Mouse (Mus musculus): ENCODE measurements around the gene Dgat2. TPM values are rescaled to one million over a fixed set of nuclear protein-coding genes. Genes with fewer than 3 reads are reported as not detected.

Gene Dgat2
- polyA plus RNA-seq, 1 experiment: 2.1 TPM

DNA sequence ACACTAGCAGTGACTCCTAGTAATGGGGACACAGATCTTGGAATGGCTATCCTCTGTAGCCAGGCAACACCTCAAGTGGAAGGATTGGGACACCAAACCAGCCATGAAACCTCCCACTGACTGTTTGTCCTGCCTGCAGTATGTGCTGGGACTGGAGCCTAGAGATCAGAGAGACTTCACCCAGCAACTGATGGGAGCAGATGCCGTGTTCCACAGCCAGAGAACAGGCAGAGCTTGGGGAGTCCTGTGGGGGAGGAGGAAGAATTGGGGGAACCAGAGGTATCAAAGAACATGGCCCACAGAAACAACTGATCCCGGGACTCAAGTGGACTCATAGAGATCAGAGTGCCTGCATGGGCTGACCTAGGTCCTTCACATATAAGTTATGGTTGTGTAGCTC is 31.2 kb upstream of the Dgat2 start:
- Histone ChIP-seq H3K27me3 (ENCODE audit: control insufficient read depth, insufficient read depth, low read length, poor library complexity, severe bottlenecking) (no peaks in the 10 kb centered on the region), H3K4me1 (ENCODE audit: control insufficient read depth, insufficient read depth, low read length) (no peaks in the 10 kb centered on the region), H3K27ac (ENCODE audit: insufficient read depth, low read length) (no peak overlapping the region), H3K36me3 (ENCODE audit: control insufficient read depth, insufficient read depth, low read length, poor library complexity, severe bottlenecking) (no peaks in the 10 kb centered on the region), H3K4me3 (ENCODE audit: low read depth, low read length) (no peak overlapping the region), H3K9ac (ENCODE audit: low read depth, poor library complexity, severe bottlenecking) (no peak overlapping the region), H3K9me3 (replicated peaks; ENCODE audit: control insufficient read depth, insufficient read depth, low read length, poor library complexity, severe bottlenecking) (no peaks in the 10 kb centered on the region)
- no peak for TF ChIP-seq EP300 (IDR thresholded peaks at IDR 0.05; ENCODE audit: insufficient read depth, low read depth, low read length)

DNA sequence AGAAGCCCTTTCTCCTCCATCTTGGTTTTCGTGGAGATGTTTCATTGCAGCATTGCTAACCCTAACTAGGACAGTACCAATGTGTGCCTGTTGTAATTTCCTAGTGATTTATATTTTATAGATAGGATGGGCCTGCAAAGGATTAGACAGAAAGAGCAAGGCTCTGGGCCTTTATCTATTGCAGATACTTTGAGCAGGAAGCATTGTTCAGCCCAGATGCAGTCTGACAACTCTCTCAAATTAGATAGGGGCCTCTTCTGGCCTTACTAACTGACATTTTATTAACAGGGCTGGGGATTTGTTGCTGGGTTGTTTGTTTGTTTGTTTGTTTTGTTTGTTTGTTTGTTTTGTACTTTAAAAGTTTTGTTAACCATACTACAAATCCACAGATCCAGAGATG is 30.5 kb upstream of the Dgat2 start:
- TF ChIP-seq EP300 (IDR thresholded peaks at IDR 0.05; ENCODE audit: insufficient read depth, low read depth, low read length) (no peak), CTCF (IDR thresholded peaks at IDR 0.05; ENCODE audit: low read depth, low read length) (no peak), POLR2A (IDR thresholded peaks at IDR 0.05; ENCODE audit: insufficient read depth, low read length) (no peak)
- H3K4me3 ChIP-seq (ENCODE audit: low read depth, low read length): no peak overlapping the region
- H3K36me3 ChIP-seq (ENCODE audit: control insufficient read depth, insufficient read depth, low read length, poor library complexity, severe bottlenecking): no peaks in the 10 kb centered on the region
- H3K27me3 ChIP-seq (ENCODE audit: control insufficient read depth, insufficient read depth, low read length, poor library complexity, severe bottlenecking): no peaks in the 10 kb centered on the region
- H3K9ac ChIP-seq (ENCODE audit: low read depth, poor library complexity, severe bottlenecking): no peak overlapping the region
- no peak overlapping the region for H3K27ac ChIP-seq (ENCODE audit: insufficient read depth, low read length)
- no peaks in the 10 kb centered on the region for H3K9me3 ChIP-seq (replicated peaks; ENCODE audit: control insufficient read depth, insufficient read depth, low read length, poor library complexity, severe bottlenecking)
- no peaks in the 10 kb centered on the region for H3K4me1 ChIP-seq (ENCODE audit: control insufficient read depth, insufficient read depth, low read length)

DNA sequence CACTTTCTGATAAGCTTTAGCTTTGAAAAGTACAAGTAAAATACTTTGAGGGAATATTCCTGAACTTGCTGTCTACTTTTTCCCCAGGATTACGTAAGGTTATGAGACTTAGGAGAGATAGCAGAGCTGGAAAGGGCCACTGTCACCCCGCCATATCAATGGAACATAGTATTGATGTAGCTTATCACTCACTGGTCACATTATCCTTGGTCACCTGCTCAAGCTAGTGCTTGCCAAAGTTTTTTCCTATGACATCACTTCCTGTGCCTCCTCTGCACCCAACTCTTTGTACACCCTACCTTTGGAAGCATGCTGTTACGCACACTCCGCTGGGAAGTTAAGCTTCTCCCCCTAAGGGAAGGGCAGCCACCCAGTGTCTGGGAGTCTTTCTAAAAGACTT is 26.2 kb upstream of the Dgat2 start:
- no peaks in the 10 kb centered on the region for H3K36me3 ChIP-seq (ENCODE audit: control insufficient read depth, insufficient read depth, low read length, poor library complexity, severe bottlenecking)
- no peaks in the 10 kb centered on the region for H3K9me3 ChIP-seq (replicated peaks; ENCODE audit: control insufficient read depth, insufficient read depth, low read length, poor library complexity, severe bottlenecking)
- H3K4me1 ChIP-seq (ENCODE audit: control insufficient read depth, insufficient read depth, low read length): no peaks in the 10 kb centered on the region
- TF ChIP-seq POLR2A (IDR thresholded peaks at IDR 0.05; ENCODE audit: insufficient read depth, low read length) (no peak), CTCF (IDR thresholded peaks at IDR 0.05; ENCODE audit: low read depth, low read length) (no peak), EP300 (IDR thresholded peaks at IDR 0.05; ENCODE audit: insufficient read depth, low read depth, low read length) (no peak)
- no peaks in the 10 kb centered on the region for H3K27me3 ChIP-seq (ENCODE audit: control insufficient read depth, insufficient read depth, low read length, poor library complexity, severe bottlenecking)
- H3K4me3 ChIP-seq (ENCODE audit: low read depth, low read length): no peak overlapping the region
- no peak overlapping the region for H3K9ac ChIP-seq (ENCODE audit: low read depth, poor library complexity, severe bottlenecking)
- H3K27ac ChIP-seq (ENCODE audit: insufficient read depth, low read length): no peak overlapping the region

GRCm38 (mm10) chr7:99206364-99206763 is 23.8 kb upstream of the Dgat2 start:
- H3K36me3 ChIP-seq (ENCODE audit: control insufficient read depth, insufficient read depth, low read length, poor library complexity, severe bottlenecking): no peaks in the 10 kb centered on the region
- H3K9ac ChIP-seq (ENCODE audit: low read depth, poor library complexity, severe bottlenecking): no peak overlapping the region
- no peak overlapping the region for H3K27ac ChIP-seq (ENCODE audit: insufficient read depth, low read length)
- TF ChIP-seq POLR2A (IDR thresholded peaks at IDR 0.05; ENCODE audit: insufficient read depth, low read length) (no peak), CTCF (IDR thresholded peaks at IDR 0.05; ENCODE audit: low read depth, low read length) (no peak), EP300 (IDR thresholded peaks at IDR 0.05; ENCODE audit: insufficient read depth, low read depth, low read length) (no peak)
- no peaks in the 10 kb centered on the region for H3K9me3 ChIP-seq (replicated peaks; ENCODE audit: control insufficient read depth, insufficient read depth, low read length, poor library complexity, severe bottlenecking)
- H3K4me3 ChIP-seq (ENCODE audit: low read depth, low read length): no peak overlapping the region
- H3K4me1 ChIP-seq (ENCODE audit: control insufficient read depth, insufficient read depth, low read length): no peaks in the 10 kb centered on the region
- H3K27me3 ChIP-seq (ENCODE audit: control insufficient read depth, insufficient read depth, low read length, poor library complexity, severe bottlenecking): no peaks in the 10 kb centered on the region

- Histone ChIP-seq H3K27me3 (ENCODE audit: control insufficient read depth, insufficient read depth, low read length, poor library complexity, severe bottlenecking) (no peaks in the 10 kb centered on the region), H3K27ac (ENCODE audit: insufficient read depth, low read length) (no peak overlapping the region), H3K36me3 (ENCODE audit: control insufficient read depth, insufficient read depth, low read length, poor library complexity, severe bottlenecking) (no peaks in the 10 kb centered on the region), H3K4me1 (ENCODE audit: control insufficient read depth, insufficient read depth, low read length) (no peaks in the 10 kb centered on the region), H3K9ac (ENCODE audit: low read depth, poor library complexity, severe bottlenecking) (no peak overlapping the region), H3K4me3 (ENCODE audit: low read depth, low read length) (no peak overlapping the region), H3K9me3 (replicated peaks; ENCODE audit: control insufficient read depth, insufficient read depth, low read length, poor library complexity, severe bottlenecking) (no peaks in the 10 kb centered on the region)
- no peak for TF ChIP-seq POLR2A (IDR thresholded peaks at IDR 0.05; ENCODE audit: insufficient read depth, low read length)
- no peak for TF ChIP-seq EP300 (IDR thresholded peaks at IDR 0.05; ENCODE audit: insufficient read depth, low read depth, low read length)
- no peak for TF ChIP-seq CTCF (IDR thresholded peaks at IDR 0.05; ENCODE audit: low read depth, low read length)
These were observed 19.6 kb upstream of the Dgat2 start for GRCm38 (mm10) chr7:99202163-99202562.

- H3K27ac ChIP-seq (ENCODE audit: insufficient read depth, low read length): no peak overlapping the region
- TF ChIP-seq POLR2A (IDR thresholded peaks at IDR 0.05; ENCODE audit: insufficient read depth, low read length) (no peak), CTCF (IDR thresholded peaks at IDR 0.05; ENCODE audit: low read depth, low read length) (no peak), EP300 (IDR thresholded peaks at IDR 0.05; ENCODE audit: insufficient read depth, low read depth, low read length) (no peak)
- H3K4me3 ChIP-seq (ENCODE audit: low read depth, low read length): no peak overlapping the region
- H3K9me3 ChIP-seq (replicated peaks; ENCODE audit: control insufficient read depth, insufficient read depth, low read length, poor library complexity, severe bottlenecking): no peaks in the 10 kb centered on the region; the same call in 1 of the 2 replicates
- H3K4me1 ChIP-seq (ENCODE audit: control insufficient read depth, insufficient read depth, low read length): no peaks in the 10 kb centered on the region
- no peak overlapping the region for H3K9ac ChIP-seq (ENCODE audit: low read depth, poor library complexity, severe bottlenecking)
- H3K27me3 ChIP-seq (ENCODE audit: control insufficient read depth, insufficient read depth, low read length, poor library complexity, severe bottlenecking): no peaks in the 10 kb centered on the region
- no peaks in the 10 kb centered on the region for H3K36me3 ChIP-seq (ENCODE audit: control insufficient read depth, insufficient read depth, low read length, poor library complexity, severe bottlenecking)
These were observed 17.8 kb upstream of the Dgat2 start for GRCm38 (mm10) chr7:99200290-99200689.

Measured in ES-Bruce4 (cell line).